9 mouse cellular contexts compared by ENCODE assay signal in the genomic region with DNA sequence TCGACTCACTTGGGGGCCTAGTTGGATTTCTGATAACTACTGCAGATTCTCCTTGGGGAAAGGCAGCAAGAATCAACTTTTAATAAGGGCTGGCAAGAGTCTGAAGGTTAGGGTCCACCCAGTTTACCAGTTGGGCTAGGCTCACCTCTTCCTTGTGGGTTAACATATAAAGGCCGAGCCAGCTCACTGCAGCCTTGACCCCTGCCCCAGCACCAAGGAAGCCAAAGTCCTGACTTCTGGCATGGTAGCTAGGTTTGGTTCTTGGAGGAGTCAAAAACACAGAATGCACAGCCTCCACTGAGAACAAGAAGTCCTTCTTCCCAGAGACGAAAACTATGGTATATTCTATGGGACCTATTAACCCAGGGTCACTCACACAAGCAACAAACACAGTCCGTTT. TPM values are rescaled to one million over a fixed set of nuclear protein-coding genes. Genes with fewer than 3 reads are reported as not detected.
DNase-seq lines count a peak whose midpoint lies in the region; ATAC-seq and TF ChIP-seq lines count a peak whose summit lies in the region.
"Had no signal": no experiment of that assay in that cellular context is flagged by ENCODE, and none has a peak within 500 bp of the region (broad histone marks: within the 10 kb centered on the region; RNA-seq: fewer than 3 reads in every experiment).

No protein-coding gene starts in this region.

- peaks cover 26% of the 10 kb centered on the region for H3K36me3 ChIP-seq in lung, embryonic 16.5 days (ENCODE audit: control insufficient read depth, insufficient read depth, low read length)
- peaks cover 30% of the 10 kb centered on the region for H3K36me3 ChIP-seq in embryonic facial prominence, embryonic 14.5 days (ENCODE audit: control insufficient read depth, insufficient read depth, low read length)
- peaks cover 34% of the 10 kb centered on the region for H3K36me3 ChIP-seq in kidney, embryonic 15.5 days
- peaks cover 30% of the 10 kb centered on the region for H3K36me3 ChIP-seq in myocyte (ENCODE audit: control insufficient read depth, insufficient read depth)

- no peak for TF ChIP-seq POLR2A in myocyte (IDR thresholded peaks at IDR 0.05; ENCODE audit: insufficient read length, low read depth)

- no peak for ATAC-seq in lung, embryonic 16.5 days (ENCODE audit: low read depth)
- ATAC-seq in embryonic facial prominence, embryonic 14.5 days (ENCODE audit: low read depth): no peak
- no peak for ATAC-seq in kidney, embryonic 15.5 days (replicated peaks; ENCODE audit: low FRiP score)

- peak overlapping the region; percentile 89 for H3K27ac ChIP-seq in lung, embryonic 16.5 days (ENCODE audit: low read length)
- peak overlapping the region; percentile 88 for H3K27ac ChIP-seq in embryonic facial prominence, embryonic 14.5 days (replicated peaks; ENCODE audit: low read depth, low read length)
- H3K27ac ChIP-seq in kidney, embryonic 15.5 days: peak overlapping the region; percentile 90

- peaks cover 11% of the 10 kb centered on the region for H3K4me1 ChIP-seq in lung, embryonic 16.5 days (replicated peaks; ENCODE audit: control insufficient read depth, insufficient read depth, low read length)
- peaks cover 8% of the 10 kb centered on the region; the same call in 1 of the 2 replicates for H3K4me1 ChIP-seq in embryonic facial prominence, embryonic 14.5 days (ENCODE audit: control insufficient read depth, insufficient read depth, low read length)
- H3K4me1 ChIP-seq in kidney, embryonic 15.5 days: peaks cover 33% of the 10 kb centered on the region

- no peak overlapping the region for H3K4me2 ChIP-seq in lung, embryonic 16.5 days (ENCODE audit: low read depth, low read length)
- H3K4me2 ChIP-seq in embryonic facial prominence, embryonic 14.5 days (ENCODE audit: low read depth, low read length): peak overlapping the region; percentile 99
- H3K4me2 ChIP-seq in kidney, embryonic 15.5 days: peak overlapping the region; percentile 97
- no peak overlapping the region for H3K4me2 ChIP-seq in myocyte (ENCODE audit: low read depth)

- no peak overlapping the region for H3K4me3 ChIP-seq in lung, embryonic 16.5 days (ENCODE audit: low read length)
- H3K4me3 ChIP-seq in embryonic facial prominence, embryonic 14.5 days (ENCODE audit: low read depth, low read length): no peak overlapping the region
- H3K4me3 ChIP-seq in kidney, embryonic 15.5 days (replicated peaks): peak overlapping the region; percentile 63; the same call in 1 of the 2 replicates
- no peak overlapping the region for H3K4me3 ChIP-seq in myocyte

- H3K9me3 ChIP-seq in lung, embryonic 16.5 days (ENCODE audit: control insufficient read depth, low read length): no peaks in the 10 kb centered on the region
- H3K9me3 ChIP-seq in embryonic facial prominence, embryonic 14.5 days (ENCODE audit: control insufficient read depth, low read length): no peaks in the 10 kb centered on the region
- H3K9me3 ChIP-seq in kidney, embryonic 15.5 days (replicated peaks): no peaks in the 10 kb centered on the region

- H3K9ac ChIP-seq in lung, embryonic 16.5 days (ENCODE audit: low read length): no peak overlapping the region
- peak overlapping the region; percentile 91; the same call in 1 of the 2 replicates for H3K9ac ChIP-seq in embryonic facial prominence, embryonic 14.5 days (ENCODE audit: low read depth, low read length)
- H3K9ac ChIP-seq in kidney, embryonic 15.5 days: no peak overlapping the region

- H3K27me3 ChIP-seq in lung, embryonic 16.5 days (ENCODE audit: control insufficient read depth, insufficient read depth, low read depth, low read length): no peaks in the 10 kb centered on the region
- H3K27me3 ChIP-seq in embryonic facial prominence, embryonic 14.5 days (replicated peaks; ENCODE audit: control insufficient read depth, insufficient read depth, low read length): no peaks in the 10 kb centered on the region
- no peaks in the 10 kb centered on the region for H3K27me3 ChIP-seq in kidney, embryonic 15.5 days
- H3K27me3 ChIP-seq in myocyte (ENCODE audit: control insufficient read depth, insufficient read depth, insufficient read length): no peaks in the 10 kb centered on the region

- H3ac ChIP-seq in myocyte (ENCODE audit: control insufficient read depth, insufficient read length): no peak overlapping the region

- WGBS in lung, embryonic 16.5 days: 48% methylated on average over 4 of the region's 4 CpGs
- 60% methylated on average over 4 of the region's 4 CpGs for WGBS in embryonic facial prominence, embryonic 14.5 days
- WGBS in kidney, embryonic 15.5 days: 45% methylated on average over 4 of the region's 4 CpGs

- no peak for DNase-seq in lung, adult 18-20 months
- DNase-seq in embryonic facial prominence, embryonic 14.5 days (ENCODE audit: low spot score): no peak
- no peak for DNase-seq in thymus, postnatal 10 days (ENCODE audit: low spot score in 2 of 2)
- DNase-seq in cerebellum, postnatal 25 days: no peak
- DNase-seq: cerebellum, postnatal 10 days; right cerebral cortex, adult 18-20 months had no signal

- peaks cover 3% of the 10 kb centered on the region for H3K79me2 ChIP-seq in myocyte (ENCODE audit: control insufficient read depth, insufficient read depth)

TF ChIP-seq in myocyte, 11 proteins besides CTCF, POLR2A, EP300 and RAD21:
- TF ChIP-seq USF1 (IDR thresholded peaks at IDR 0.05; ENCODE audit: low read depth) (no peak), POLR2AphosphoS2 (IDR thresholded peaks at IDR 0.05; ENCODE audit: insufficient read length, low read depth) (peak; percentile 22)
TF ChIP-seq in myocyte: peak in this region for 1.

RNA-seq across cellular contexts. Expression of gene Sh3d21, which starts 0.4 kb away (rescaled TPM):
- polyA plus RNA-seq in lung, embryonic 16.5 days (2015; fragmentation: Nextera tagmentation; extraction: Ambion mirVana): 9.2 and 12.3 TPM in 2 replicates
- polyA plus RNA-seq in embryonic facial prominence, embryonic 14.5 days (2014; fragmentation: Nextera tagmentation; extraction: Ambion mirVana): 7.8 and 7.9 TPM in 2 replicates
- polyA plus RNA-seq in kidney, embryonic 15.5 days (2015; fragmentation: Nextera tagmentation; extraction: Ambion mirVana): 8.3 and 9.5 TPM in 2 replicates
- 0.23 TPM for polyA plus RNA-seq in myocyte (2012; fragmentation: generic; extraction: Trizol)

RNA-seq across cellular contexts. Expression of gene Eva1b, which starts 16.1 kb away (rescaled TPM):
- polyA plus RNA-seq in lung, embryonic 16.5 days (2015; fragmentation: Nextera tagmentation; extraction: Ambion mirVana): 98.0 and 108 TPM in 2 replicates
- 78.9 and 81.7 TPM in 2 replicates for polyA plus RNA-seq in embryonic facial prominence, embryonic 14.5 days (2014; fragmentation: Nextera tagmentation; extraction: Ambion mirVana)
- polyA plus RNA-seq in kidney, embryonic 15.5 days (2015; fragmentation: Nextera tagmentation; extraction: Ambion mirVana): 90.0 and 98.5 TPM in 2 replicates
- polyA plus RNA-seq in myocyte (2012; fragmentation: generic; extraction: Trizol): 28.6 TPM

RNA-seq across cellular contexts. Expression of gene Thrap3, which starts 38.9 kb away (rescaled TPM):
- 197 and 213 TPM in 2 replicates for polyA plus RNA-seq in lung, embryonic 16.5 days (2015; fragmentation: Nextera tagmentation; extraction: Ambion mirVana)
- 185 and 198 TPM in 2 replicates for polyA plus RNA-seq in embryonic facial prominence, embryonic 14.5 days (2014; fragmentation: Nextera tagmentation; extraction: Ambion mirVana)
- 219 and 230 TPM in 2 replicates for polyA plus RNA-seq in kidney, embryonic 15.5 days (2015; fragmentation: Nextera tagmentation; extraction: Ambion mirVana)
- 56.6 TPM for polyA plus RNA-seq in myocyte (2012; fragmentation: generic; extraction: Trizol)

RNA-seq across cellular contexts. Expression of gene Stk40, which starts 59.9 kb away (rescaled TPM):
- polyA plus RNA-seq in lung, embryonic 16.5 days (2015; fragmentation: Nextera tagmentation; extraction: Ambion mirVana): 37.7 and 40.3 TPM in 2 replicates
- 26.8 and 32.1 TPM in 2 replicates for polyA plus RNA-seq in embryonic facial prominence, embryonic 14.5 days (2014; fragmentation: Nextera tagmentation; extraction: Ambion mirVana)
- 38.2 and 41.3 TPM in 2 replicates for polyA plus RNA-seq in kidney, embryonic 15.5 days (2015; fragmentation: Nextera tagmentation; extraction: Ambion mirVana)
- polyA plus RNA-seq in myocyte (2012; fragmentation: generic; extraction: Trizol): 25.9 TPM

Comparison
In these comparisons a context has a peak if more than half of its experiments do, and no peak if none do; other contexts are left out.
1. H3K4me2 ChIP-seq: peak in embryonic facial prominence, embryonic 14.5 days (single experiment) and kidney, embryonic 15.5 days (single experiment); none in lung, embryonic 16.5 days (single experiment) and myocyte (single experiment).
2. Peak in every context shown above with its lines, with median percentiles within 50 percentile points of each other: H3K27ac ChIP-seq.